Mouse (Mus musculus) heart, adult 2 months (tissue): ENCODE measurements at regions not wholly inside any gene's neighbourhood (a gene's known extent, or its start where the extent isn't known, plus 50 kb on each side); places are given as distances from the start of the nearest gene placed in this dataset.

Source experiments
- CTCF ChIP-seq: fragments of 200-600 bp; IDR thresholded peaks from 2 replicates; pipeline ENCODE4 v1.8.1; 2022; ENCODE audit warnings: antibody characterized with exemption, mild to moderate bottlenecking, moderate library complexity
- POLR2A ChIP-seq: fragments of 200-500 bp; IDR thresholded peaks from 2 replicates; pipeline ENCODE4 v1.6.1; 2011; ENCODE audit warnings: mild to moderate bottlenecking, low read depth, low read length, control low read depth; ENCODE audit not compliant: insufficient read depth

GRCm38 (mm10) chr19:44695331-44695730 is 60.5 kb upstream of the Pax2 start:
- TF ChIP-seq POLR2A (no peak), CTCF (no peak)
